Mouse (Mus musculus) liver, embryonic 14.5 days (tissue): ENCODE measurements at regions not wholly inside any gene's neighbourhood (a gene's known extent, or its start where the extent isn't known, plus 50 kb on each side); places are given as distances from the start of the nearest gene placed in this dataset.

Source experiments
- CTCF ChIP-seq: IDR thresholded peaks from 2 replicates; pipeline ENCODE4 v1.5.1; 2016; ENCODE audit warnings: antibody characterized with exemption, low read depth, control low read depth
- EP300 ChIP-seq: IDR thresholded peaks from 2 replicates; pipeline ENCODE4 v1.6.1; 2016; ENCODE audit warnings: antibody characterized with exemption, low read depth

- TF ChIP-seq EP300 (no peak), CTCF (no peak)
These were observed 294.6 kb downstream of the Sec16b start for GRCm38 (mm10) chr1:157801151-157801550.
